Mouse (Mus musculus): ENCODE data around the gene Gm16442. TPM values are rescaled to one million over a fixed set of nuclear protein-coding genes. Genes with fewer than 3 reads are reported as not detected.

Gene Gm16442
- not detected in 2 replicates for polyA plus RNA-seq (2012; rRNA removed)

GRCm38 (mm10) chr7:20122479-20122878 is at the start of gene Gm16442:
Gene Gm16442 (minus strand): TSS chr7:20122579.

GRCm38 (mm10) chr7:20168277-20168676 is 45.9 kb upstream of the Gm16442 start, which contains the start of gene Vmn1r94:
Gene Vmn1r94 (minus strand): TSS chr7:20168377.

GRCm38 (mm10) chr7:20138988-20139387 is 16.6 kb upstream of the Gm16442 start, which contains the start of gene Vmn1r93:
Gene Vmn1r93 (minus strand): TSS chr7:20139088.

GRCm38 (mm10) chr7:20099380-20099779 is 23.0 kb downstream of the Gm16442 start, which contains the start of gene Vmn1r91:
Gene Vmn1r91 (plus strand): TSS chr7:20099680.

Other genes starting within 250 kb of the Gm16442 start
- not detected in 2 replicates for gene Ceacam19, start 234.6 kb downstream of the Gm16442 start, polyA plus RNA-seq (2012; rRNA removed)
- 15.3 and 15.9 TPM in 2 replicates for gene Pvr, start 201.4 kb downstream of the Gm16442 start, polyA plus RNA-seq (2012; rRNA removed)
- not detected in 2 replicates for gene Igsf23, start 171.8 kb downstream of the Gm16442 start, polyA plus RNA-seq (2012; rRNA removed)
- not detected in 2 replicates for gene Ceacam20, start 157.2 kb downstream of the Gm16442 start, polyA plus RNA-seq (2012; rRNA removed)
- not detected in 2 replicates for gene Nlrp9b, start 131.1 kb downstream of the Gm16442 start, polyA plus RNA-seq (2012; rRNA removed)
- not detected in 2 replicates for gene Vmn1r91, start 22.9 kb downstream of the Gm16442 start, polyA plus RNA-seq (2012; rRNA removed)
- gene Vmn1r93, start 16.5 kb upstream of the Gm16442 start, polyA plus RNA-seq (2012; rRNA removed): not detected in 2 replicates
- gene Vmn1r94, start 45.8 kb upstream of the Gm16442 start, polyA plus RNA-seq (2012; rRNA removed): not detected in 2 replicates
- gene Vmn1r95, start 71.1 kb upstream of the Gm16442 start, polyA plus RNA-seq (2012; rRNA removed): not detected in 2 replicates
- not detected in 2 replicates for gene Gm6164, start 83.0 kb upstream of the Gm16442 start, polyA plus RNA-seq (2012; rRNA removed)
- gene Gm4498, start 111.2 kb upstream of the Gm16442 start, polyA plus RNA-seq (2012; rRNA removed): not detected in 2 replicates
- gene Gm5890, start 140.3 kb upstream of the Gm16442 start, polyA plus RNA-seq (2012; rRNA removed): not detected in 2 replicates
- not detected in 2 replicates for gene Gm4133, start 211.5 kb upstream of the Gm16442 start, polyA plus RNA-seq (2012; rRNA removed)

Measured in central nervous system, embryonic 18 days (tissue).